Mouse (Mus musculus): ENCODE results near the gene Rasgrf2. TPM values are rescaled to one million over a fixed set of nuclear protein-coding genes. Genes with fewer than 3 reads are reported as not detected.

The Rasgrf2 gene
- polyA plus RNA-seq, 1 experiment from 2014 or later, result not detected

DNA sequence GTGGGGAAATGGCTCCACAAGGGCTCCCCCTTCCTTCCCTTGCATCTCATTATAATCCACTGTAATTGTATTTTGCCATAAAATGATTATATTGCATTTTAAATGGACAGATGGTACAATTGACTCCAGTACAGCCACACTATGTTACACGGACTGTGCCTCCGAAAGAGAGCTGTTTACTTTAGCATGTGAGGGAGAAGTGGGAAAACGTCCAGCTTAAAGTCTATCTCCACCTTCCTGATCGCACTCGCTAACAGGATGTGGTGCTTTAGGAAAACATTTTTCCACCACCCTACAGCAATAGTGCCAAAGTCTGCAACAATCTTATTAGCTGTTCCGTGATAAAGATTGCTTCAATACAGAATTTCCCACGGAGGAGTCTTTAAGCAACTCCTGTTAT, 27.2 kb downstream of the Rasgrf2 start:
- Histone ChIP-seq H3K27ac (no peak overlapping the region), H3K9me3 (no peaks in the 10 kb centered on the region), H3K4me2 (no peak overlapping the region), H3K9ac (replicated peaks) (no peak overlapping the region), H3K27me3 (no peaks in the 10 kb centered on the region), H3K4me3 (replicated peaks) (no peak overlapping the region), H3K36me3 (no peaks in the 10 kb centered on the region), H3K4me1 (replicated peaks) (no peaks in the 10 kb centered on the region)
- ATAC-seq (ENCODE audit: insufficient number of reproducible peaks, insufficient read depth, low FRiP score, low TSS enrichment, low read depth), result no peak
- 75% methylated on average over 7 of the region's 7 CpGs for WGBS

GRCm38 (mm10) chr13:92098484-92098883, 33.0 kb downstream of the Rasgrf2 start:
- Histone ChIP-seq H3K4me2 (no peak overlapping the region), H3K4me1 (replicated peaks) (no peaks in the 10 kb centered on the region), H3K9ac (replicated peaks) (no peak overlapping the region), H3K36me3 (no peaks in the 10 kb centered on the region), H3K27me3 (no peaks in the 10 kb centered on the region), H3K4me3 (replicated peaks) (no peak overlapping the region), H3K27ac (no peak overlapping the region), H3K9me3 (no peaks in the 10 kb centered on the region)
- 74% methylated on average over 7 of the region's 7 CpGs for WGBS
- ATAC-seq (ENCODE audit: insufficient number of reproducible peaks, insufficient read depth, low FRiP score, low TSS enrichment, low read depth), result no peak

- no peak overlapping the region for H3K9ac ChIP-seq (replicated peaks)
- no peak for ATAC-seq (ENCODE audit: insufficient number of reproducible peaks, insufficient read depth, low FRiP score, low TSS enrichment, low read depth)
Observed at GRCm38 (mm10) chr13:92095131-92096090, 36.0 kb downstream of the Rasgrf2 start.

DNA sequence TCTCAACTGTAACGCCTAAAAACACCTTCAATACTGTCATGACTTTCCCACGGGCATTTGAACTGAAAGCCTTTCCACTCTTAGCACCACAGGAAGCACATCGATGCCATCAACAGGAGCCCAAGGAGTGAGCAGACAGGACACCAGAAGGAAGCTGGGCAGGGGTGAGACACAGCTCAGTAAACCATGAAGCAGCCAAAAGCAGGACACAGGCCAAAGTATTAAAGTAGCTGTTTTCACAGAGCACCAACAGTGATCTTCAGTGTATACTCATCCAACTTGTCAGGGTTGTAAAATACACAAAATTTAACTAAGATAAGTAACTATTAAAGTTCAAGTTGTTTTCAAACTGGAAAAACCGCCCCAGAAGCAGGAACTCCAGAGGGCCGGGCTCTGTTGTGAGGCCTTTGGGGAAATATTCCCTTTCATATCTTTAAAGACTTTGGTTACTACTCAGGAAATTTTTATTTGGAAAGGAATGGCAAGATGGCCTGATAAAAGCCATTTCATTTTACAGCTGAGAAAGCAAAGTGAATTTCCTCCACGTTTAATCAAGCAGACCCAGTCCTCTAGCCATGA, 37.7 kb downstream of the Rasgrf2 start:
- Histone ChIP-seq H3K27me3 (no peaks in the 10 kb centered on the region), H3K4me2 (no peak overlapping the region), H3K4me3 (replicated peaks) (no peak overlapping the region), H3K4me1 (replicated peaks) (no peaks in the 10 kb centered on the region), H3K9me3 (no peaks in the 10 kb centered on the region), H3K36me3 (no peaks in the 10 kb centered on the region), H3K9ac (replicated peaks) (no peak overlapping the region), H3K27ac (no peak overlapping the region)
- 85% methylated on average over 6 of the region's 6 CpGs for WGBS
- ATAC-seq (ENCODE audit: insufficient number of reproducible peaks, insufficient read depth, low FRiP score, low TSS enrichment, low read depth), result no peak

More at GRCm38 (mm10) chr13:92095131-92096090, 36.0 kb downstream of the Rasgrf2 start:
- 73% methylated on average over 12 of the region's 12 CpGs for WGBS
- Histone ChIP-seq H3K27me3 (no peaks in the 10 kb centered on the region), H3K36me3 (no peaks in the 10 kb centered on the region), H3K9me3 (no peaks in the 10 kb centered on the region), H3K4me3 (replicated peaks) (no peak overlapping the region), H3K4me2 (no peak overlapping the region), H3K4me1 (replicated peaks) (no peaks in the 10 kb centered on the region), H3K27ac (no peak overlapping the region)

DNA sequence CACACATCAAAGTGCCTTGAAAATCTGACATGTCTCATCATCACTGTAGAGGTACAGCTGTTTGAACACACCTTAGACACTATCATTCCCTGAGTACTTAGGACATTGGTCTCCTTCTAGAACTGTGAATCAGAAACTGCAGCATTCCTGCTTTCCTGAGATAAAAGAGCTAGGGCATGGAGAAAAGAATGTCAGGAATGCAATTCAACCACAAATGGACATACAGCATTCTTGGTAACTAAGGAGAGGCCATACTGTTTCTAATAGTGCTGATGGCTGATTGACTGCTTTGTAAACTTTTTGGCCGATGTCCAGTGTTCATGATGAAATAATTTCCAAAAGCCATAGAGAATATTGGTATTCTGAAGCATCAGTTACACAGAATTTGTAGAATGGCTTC, 58.3 kb downstream of the Rasgrf2 start:
- Histone ChIP-seq H3K4me1 (replicated peaks) (no peaks in the 10 kb centered on the region), H3K4me2 (no peak overlapping the region), H3K27ac (no peak overlapping the region), H3K36me3 (no peaks in the 10 kb centered on the region), H3K4me3 (replicated peaks) (no peak overlapping the region), H3K9me3 (no peaks in the 10 kb centered on the region), H3K27me3 (no peaks in the 10 kb centered on the region), H3K9ac (replicated peaks) (no peak overlapping the region)
- WGBS, result 71% methylated on average over 1 of the region's 1 CpGs
- ATAC-seq (ENCODE audit: insufficient number of reproducible peaks, insufficient read depth, low FRiP score, low TSS enrichment, low read depth), result no peak

DNA sequence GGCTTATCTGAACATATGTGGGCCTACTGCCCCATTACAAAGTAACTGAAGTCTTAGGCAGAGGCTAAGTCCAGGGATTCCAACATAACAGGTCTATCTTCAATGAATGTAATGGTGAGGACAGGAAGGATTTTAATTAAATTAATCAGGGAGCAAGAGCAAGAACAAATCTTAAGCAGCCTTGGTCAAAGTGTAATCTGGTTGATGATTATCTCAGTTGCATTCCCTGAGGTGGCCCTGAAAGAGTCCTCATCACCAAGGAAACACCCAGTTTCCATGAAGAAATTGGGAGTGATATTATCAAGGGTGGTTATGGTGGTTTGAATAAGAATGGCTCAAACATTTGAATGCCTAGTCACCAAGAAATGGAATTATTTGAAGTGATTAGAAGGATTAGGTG, 62.8 kb downstream of the Rasgrf2 start:
- Histone ChIP-seq H3K4me3 (replicated peaks) (no peak overlapping the region), H3K36me3 (no peaks in the 10 kb centered on the region), H3K27ac (no peak overlapping the region), H3K9ac (replicated peaks) (no peak overlapping the region), H3K4me1 (replicated peaks) (no peaks in the 10 kb centered on the region), H3K27me3 (no peaks in the 10 kb centered on the region), H3K4me2 (no peak overlapping the region), H3K9me3 (no peaks in the 10 kb centered on the region)
- no peak for ATAC-seq (ENCODE audit: insufficient number of reproducible peaks, insufficient read depth, low FRiP score, low TSS enrichment, low read depth)

GRCm38 (mm10) chr13:92067831-92068230, 63.6 kb downstream of the Rasgrf2 start:
- Histone ChIP-seq H3K27me3 (no peaks in the 10 kb centered on the region), H3K9ac (replicated peaks) (no peak overlapping the region), H3K27ac (no peak overlapping the region), H3K4me2 (no peak overlapping the region), H3K9me3 (no peaks in the 10 kb centered on the region), H3K4me3 (replicated peaks) (no peak overlapping the region), H3K36me3 (no peaks in the 10 kb centered on the region), H3K4me1 (replicated peaks) (no peaks in the 10 kb centered on the region)
- WGBS, result 78% methylated on average over 2 of the region's 2 CpGs
- ATAC-seq (ENCODE audit: insufficient number of reproducible peaks, insufficient read depth, low FRiP score, low TSS enrichment, low read depth), result no peak

- ATAC-seq (ENCODE audit: insufficient number of reproducible peaks, insufficient read depth, low FRiP score, low TSS enrichment, low read depth), result no peak
- Histone ChIP-seq H3K4me3 (replicated peaks) (no peak overlapping the region), H3K9me3 (0 out of 2 replicates have a peak, but pooled peaks cover 5% of the 10 kb centered on the region), H3K27ac (no peak overlapping the region), H3K27me3 (no peaks in the 10 kb centered on the region), H3K4me2 (no peak overlapping the region), H3K9ac (replicated peaks) (no peak overlapping the region), H3K4me1 (replicated peaks) (no peaks in the 10 kb centered on the region), H3K36me3 (no peaks in the 10 kb centered on the region)
- 92% methylated on average over 12 of the region's 12 CpGs for WGBS
Observed at GRCm38 (mm10) chr13:92053748-92054147, 77.7 kb downstream of the Rasgrf2 start.

DNA sequence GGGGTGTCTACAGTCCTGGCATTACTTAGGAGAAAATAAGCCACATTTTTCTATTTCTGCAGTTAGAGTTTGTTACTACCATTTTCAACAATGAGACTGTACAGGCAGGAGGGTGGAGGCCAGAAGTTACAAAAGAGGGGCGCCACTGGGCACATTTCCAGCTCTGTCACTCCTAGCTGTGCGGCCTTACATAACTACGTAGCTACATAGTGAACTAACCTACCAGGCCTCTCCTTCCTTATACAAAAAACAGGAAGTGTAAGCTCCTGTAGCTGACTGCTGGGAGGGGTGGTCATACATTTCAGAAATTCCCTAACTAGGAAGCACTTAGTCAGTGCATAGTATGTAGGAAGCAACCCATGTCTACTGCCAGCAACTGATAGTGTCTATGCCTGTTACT, 78.5 kb downstream of the Rasgrf2 start:
- Histone ChIP-seq H3K4me2 (no peak overlapping the region), H3K9ac (replicated peaks) (no peak overlapping the region), H3K4me1 (replicated peaks) (no peaks in the 10 kb centered on the region), H3K27ac (no peak overlapping the region), H3K9me3 (0 out of 2 replicates have a peak, but pooled peaks cover 5% of the 10 kb centered on the region), H3K36me3 (no peaks in the 10 kb centered on the region), H3K27me3 (no peaks in the 10 kb centered on the region), H3K4me3 (replicated peaks) (no peak overlapping the region)
- WGBS, result 93% methylated on average over 3 of the region's 3 CpGs
- no peak for ATAC-seq (ENCODE audit: insufficient number of reproducible peaks, insufficient read depth, low FRiP score, low TSS enrichment, low read depth)

GRCm38 (mm10) chr13:92051216-92051615, 80.2 kb downstream of the Rasgrf2 start:
- Histone ChIP-seq H3K27me3 (no peaks in the 10 kb centered on the region), H3K9ac (replicated peaks) (no peak overlapping the region), H3K4me3 (replicated peaks) (no peak overlapping the region), H3K4me1 (replicated peaks) (no peaks in the 10 kb centered on the region), H3K36me3 (no peaks in the 10 kb centered on the region), H3K9me3 (0 out of 2 replicates have a peak, but pooled peaks cover 5% of the 10 kb centered on the region), H3K4me2 (no peak overlapping the region), H3K27ac (no peak overlapping the region)
- 0 out of 2 replicates have a peak, but pooled peaks have one; percentile 26 for ATAC-seq (ENCODE audit: insufficient number of reproducible peaks, insufficient read depth, low FRiP score, low TSS enrichment, low read depth)
- 69% methylated on average over 3 of the region's 3 CpGs for WGBS

DNA sequence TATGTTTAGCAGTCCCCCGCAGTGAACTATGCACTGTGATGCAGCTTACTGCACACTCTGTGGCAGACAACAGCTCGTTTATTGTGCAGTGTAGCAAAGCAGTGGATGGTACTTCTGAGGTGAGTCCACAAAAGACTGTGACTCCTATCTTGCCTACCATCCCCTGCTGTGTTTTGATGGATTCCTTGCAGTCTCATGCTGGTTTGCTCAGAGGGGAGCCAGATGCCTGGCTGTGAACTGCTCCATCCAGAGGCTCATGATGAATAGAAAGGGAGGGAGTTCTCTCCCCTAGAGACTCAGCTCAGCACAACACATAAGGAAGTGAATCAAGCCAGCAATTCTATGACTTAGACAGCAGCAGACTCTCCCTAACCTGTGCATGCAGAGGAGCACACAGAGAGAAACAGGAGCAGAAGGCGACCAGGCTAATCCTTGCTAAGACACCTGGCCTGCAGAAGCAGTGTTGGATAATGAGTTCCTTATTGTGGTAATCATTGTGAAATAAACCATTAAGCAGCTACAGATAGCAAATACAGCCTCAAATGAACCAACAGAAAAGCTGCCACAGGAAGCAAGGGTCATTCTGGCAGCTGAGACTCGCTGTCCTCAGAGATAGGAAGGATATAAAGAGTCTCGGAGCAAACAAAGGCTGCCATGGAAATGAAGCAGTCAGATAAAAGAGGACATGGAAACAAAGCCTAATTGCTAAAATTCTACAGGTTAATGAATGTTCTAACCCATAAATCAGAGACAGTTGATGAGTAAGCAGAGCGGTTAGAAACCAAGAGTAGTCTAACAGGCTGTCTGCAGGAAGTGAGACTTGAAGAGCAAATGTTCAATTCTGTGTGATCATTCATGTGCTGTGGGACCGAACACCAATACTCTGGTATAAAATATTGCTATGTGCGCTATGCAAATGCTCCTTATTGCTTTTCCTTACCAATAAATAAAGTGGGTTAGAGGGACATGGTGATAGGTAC, 89.6 kb downstream of the Rasgrf2 start:
- 0 out of 2 replicates have a peak, but pooled peaks cover 6% of the 10 kb centered on the region for H3K4me1 ChIP-seq (replicated peaks)
- H3K27ac ChIP-seq, result no peak overlapping the region
- no peak overlapping the region for H3K4me2 ChIP-seq
- ATAC-seq (ENCODE audit: insufficient number of reproducible peaks, insufficient read depth, low FRiP score, low TSS enrichment, low read depth), result no peak
- no peaks in the 10 kb centered on the region for H3K36me3 ChIP-seq
- H3K9me3 ChIP-seq, result no peaks in the 10 kb centered on the region
- H3K4me3 ChIP-seq (replicated peaks), result no peak overlapping the region
- no peaks in the 10 kb centered on the region for H3K27me3 ChIP-seq
- H3K9ac ChIP-seq (replicated peaks), result no peak overlapping the region
- 50% methylated on average over 8 of the region's 8 CpGs for WGBS
